Mouse (Mus musculus) heart, adult 2 months (tissue): ENCODE data around the gene Tfap2a.

ENCODE experiments used
- CTCF ChIP-seq: fragments of 200-600 bp; IDR thresholded peaks from 2 replicates; pipeline ENCODE4 v1.8.1; 2022; ENCODE audit warnings: antibody characterized with exemption, mild to moderate bottlenecking, moderate library complexity
- EP300 ChIP-seq: fragments of 200-500 bp; IDR thresholded peaks from 2 replicates; pipeline ENCODE4 v1.6.1; 2011; ENCODE audit warnings: low read depth, low read length, control low read depth; ENCODE audit not compliant: insufficient read depth
- POLR2A ChIP-seq: fragments of 200-500 bp; IDR thresholded peaks from 2 replicates; pipeline ENCODE4 v1.6.1; 2011; ENCODE audit warnings: mild to moderate bottlenecking, low read depth, low read length, control low read depth; ENCODE audit not compliant: insufficient read depth

GRCm38 (mm10) chr13:40738196-40738880 is at the start of gene Tfap2a:
- TF ChIP-seq CTCF = no peak
- no peak for TF ChIP-seq EP300
- TF ChIP-seq POLR2A = no peak
